Mouse (Mus musculus): Measurements from ENCODE around the gene Zbtb16.

DNA sequence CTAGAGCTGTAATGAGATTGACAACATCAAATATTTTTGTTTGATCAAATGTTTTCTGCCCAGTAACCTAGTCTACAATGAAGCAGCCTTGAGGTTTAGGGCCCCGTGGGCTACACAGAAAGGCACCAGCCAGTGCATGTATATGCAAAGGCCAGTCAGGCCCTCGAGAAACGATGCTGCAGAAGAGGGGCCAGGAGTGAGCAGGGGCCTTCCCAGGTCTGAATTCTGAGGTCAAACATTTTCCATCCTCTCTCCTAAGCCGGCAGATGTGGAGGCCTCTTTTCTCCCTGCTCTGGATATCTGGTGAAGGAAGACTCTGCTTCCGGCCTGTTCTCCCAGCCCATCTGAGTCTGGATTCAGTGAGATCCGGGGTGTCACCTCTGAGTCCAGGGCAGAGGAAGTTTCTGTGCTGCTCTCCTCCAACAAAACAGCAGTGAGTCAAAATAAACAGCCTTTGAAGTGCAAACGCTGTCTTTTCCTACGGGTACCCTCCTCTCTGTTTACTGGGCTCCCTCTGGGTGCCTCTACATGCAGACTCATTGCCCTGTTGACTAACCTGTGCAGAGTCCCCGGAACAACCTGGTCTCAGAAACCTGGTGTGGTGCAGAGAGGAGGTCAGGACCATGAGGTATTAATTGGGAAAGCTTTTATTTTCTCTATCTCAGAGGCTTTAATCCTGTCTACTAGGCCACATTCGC, 24.0 kb upstream of the Zbtb16 start:
- TF ChIP-seq POLR2A (IDR thresholded peaks at IDR 0.05; ENCODE audit: insufficient read length, low read depth) (no peak), TCF3 (IDR thresholded peaks at IDR 0.05; ENCODE audit: insufficient read length, low read depth) (no peak), REST (IDR thresholded peaks at IDR 0.05; ENCODE audit: insufficient read depth, insufficient read length) (no peak), MYOG (IDR thresholded peaks at IDR 0.05; ENCODE audit: control insufficient read depth in 1 of 3, insufficient read depth in 1 of 3, insufficient read length in 2 of 3, low read depth in 2 of 3) (no peak), USF1 (IDR thresholded peaks at IDR 0.05; ENCODE audit: low read depth) (no peak), TCF12 (IDR thresholded peaks at IDR 0.05; ENCODE audit: insufficient read depth, poor library complexity, severe bottlenecking) (no peak), E2F4 (IDR thresholded peaks at IDR 0.05; ENCODE audit: insufficient read depth) (no peak)
